In genomic region chr1:93125256-93125655, GRCm38 (mm10) we compare ENCODE assay signal across 15 mouse cellular contexts. TPM values are rescaled to one million over a fixed set of nuclear protein-coding genes. Genes with fewer than 3 reads are reported as not detected.
A peak's percentile ranks its signal among the peaks of the same experiment; 100 is the strongest.
DNase-seq lines count a peak whose midpoint lies in the region; ATAC-seq and TF ChIP-seq lines count a peak whose summit lies in the region.
"Had no signal": no experiment of that assay in that cellular context is flagged by ENCODE, and none has a peak within 500 bp of the region (broad histone marks: within the 10 kb centered on the region; RNA-seq: fewer than 3 reads in every experiment).

No protein-coding gene starts in this region.

- H3K27me3 ChIP-seq in hindbrain, postnatal 0 days (ENCODE audit: insufficient read depth, low read length), result no peaks in the 10 kb centered on the region
- no peaks in the 10 kb centered on the region for H3K27me3 ChIP-seq in hindbrain, embryonic 11.5 days (ENCODE audit: control insufficient read depth, insufficient read depth, low read length)
- no peaks in the 10 kb centered on the region for H3K27me3 ChIP-seq in lung, embryonic 14.5 days (ENCODE audit: insufficient read depth, low read length)
- H3K27me3 ChIP-seq in hindbrain, embryonic 16.5 days (replicated peaks; ENCODE audit: control insufficient read depth, insufficient read depth, low read length), result no peaks in the 10 kb centered on the region
- H3K27me3 ChIP-seq: liver, embryonic 15.5 days had no signal

- H3K79me2 ChIP-seq in macrophage (ENCODE audit: inconsistent target), result no peaks in the 10 kb centered on the region

- no peak overlapping the region for H3K27ac ChIP-seq in hindbrain, postnatal 0 days
- H3K27ac ChIP-seq in hindbrain, embryonic 11.5 days (ENCODE audit: low read depth, low read length), result no peak overlapping the region
- no peak overlapping the region for H3K27ac ChIP-seq in lung, embryonic 14.5 days (ENCODE audit: low read depth)
- H3K27ac ChIP-seq in macrophage, result 0 out of 2 replicates have a peak overlapping the region, but pooled peaks have one; percentile 2
- no peak overlapping the region for H3K27ac ChIP-seq in hindbrain, embryonic 16.5 days (ENCODE audit: low read depth, low read length)
- H3K27ac ChIP-seq: liver, embryonic 15.5 days had no signal

- no peaks in the 10 kb centered on the region for H3K36me3 ChIP-seq in hindbrain, postnatal 0 days (ENCODE audit: insufficient read depth, low read length)
- no peaks in the 10 kb centered on the region for H3K36me3 ChIP-seq in hindbrain, embryonic 11.5 days (ENCODE audit: control insufficient read depth, insufficient read depth, low read length)
- no peaks in the 10 kb centered on the region for H3K36me3 ChIP-seq in lung, embryonic 14.5 days (ENCODE audit: insufficient read depth)
- no peaks in the 10 kb centered on the region for H3K36me3 ChIP-seq in macrophage (ENCODE audit: inconsistent target)
- no peaks in the 10 kb centered on the region for H3K36me3 ChIP-seq in hindbrain, embryonic 16.5 days (ENCODE audit: control insufficient read depth, insufficient read depth, low read length)
- H3K36me3 ChIP-seq: liver, embryonic 15.5 days had no signal

- no peaks in the 10 kb centered on the region for H3K4me1 ChIP-seq in hindbrain, postnatal 0 days (ENCODE audit: insufficient read depth, low read length)
- H3K4me1 ChIP-seq in hindbrain, embryonic 11.5 days (replicated peaks; ENCODE audit: control insufficient read depth, insufficient read depth, low read length), result no peaks in the 10 kb centered on the region; the same call in 1 of the 2 replicates
- no peaks in the 10 kb centered on the region for H3K4me1 ChIP-seq in lung, embryonic 14.5 days (ENCODE audit: insufficient read depth)
- no peaks in the 10 kb centered on the region for H3K4me1 ChIP-seq in lung, adult 2 months (ENCODE audit: control insufficient read depth, insufficient read depth, low read length)
- no peaks in the 10 kb centered on the region for H3K4me1 ChIP-seq in hindbrain, embryonic 16.5 days (ENCODE audit: control insufficient read depth, insufficient read depth, low read depth, low read length)

- TF ChIP-seq POLR2A in lung, adult 2 months (IDR thresholded peaks at IDR 0.05; ENCODE audit: borderline replicate concordance, extremely low read depth, low read depth, low read length), result no peak

- TF ChIP-seq CTCF in hindbrain, postnatal 0 days (IDR thresholded peaks at IDR 0.05; ENCODE audit: low read depth), result peak; percentile 31
- peak; percentile 46 for TF ChIP-seq CTCF in lung, embryonic 14.5 days (IDR thresholded peaks at IDR 0.05; ENCODE audit: low read depth)
- TF ChIP-seq CTCF in lung, adult 2 months (IDR thresholded peaks at IDR 0.05; ENCODE audit: insufficient read depth, low read length), result no peak

- no peak overlapping the region for H3K9ac ChIP-seq in hindbrain, postnatal 0 days (replicated peaks; ENCODE audit: low read length)
- H3K9ac ChIP-seq in hindbrain, embryonic 11.5 days (ENCODE audit: low read depth, low read length), result no peak overlapping the region
- H3K9ac ChIP-seq in lung, embryonic 14.5 days, result no peak overlapping the region
- H3K9ac ChIP-seq in hindbrain, embryonic 16.5 days (ENCODE audit: low read depth, low read length), result no peak overlapping the region
- H3K9ac ChIP-seq: liver, embryonic 15.5 days had no signal

- no peak overlapping the region for H3K4me2 ChIP-seq in hindbrain, postnatal 0 days (ENCODE audit: low read depth, low read length)
- H3K4me2 ChIP-seq in hindbrain, embryonic 11.5 days (replicated peaks; ENCODE audit: low read depth, low read length), result no peak overlapping the region
- H3K4me2 ChIP-seq in lung, embryonic 14.5 days, result no peak overlapping the region
- H3K4me2 ChIP-seq in hindbrain, embryonic 16.5 days (ENCODE audit: low read length), result no peak overlapping the region
- H3K4me2 ChIP-seq: liver, embryonic 15.5 days had no signal

- no peak overlapping the region for H3K4me3 ChIP-seq in hindbrain, postnatal 0 days (ENCODE audit: low read length)
- no peak overlapping the region for H3K4me3 ChIP-seq in hindbrain, embryonic 11.5 days (ENCODE audit: low read depth, low read length)
- no peak overlapping the region for H3K4me3 ChIP-seq in lung, embryonic 14.5 days (ENCODE audit: low read depth, low read length)
- no peak overlapping the region for H3K4me3 ChIP-seq in lung, adult 2 months (replicated peaks; ENCODE audit: extremely low read depth, low read depth, low read length)
- no peak overlapping the region for H3K4me3 ChIP-seq in macrophage (ENCODE audit: inconsistent target)
- no peak overlapping the region for H3K4me3 ChIP-seq in hindbrain, embryonic 16.5 days (ENCODE audit: low read length)
- H3K4me3 ChIP-seq: liver, embryonic 15.5 days had no signal

- DNase-seq in hindbrain, postnatal 0 days (ENCODE audit: low spot score), result peak; percentile 16
- DNase-seq in hindbrain, embryonic 11.5 days (ENCODE audit: low spot score), result no peak
- peak; percentile 75 for DNase-seq in lung, embryonic 14.5 days
- DNase-seq in lung, adult 2 months, result no peak
- DNase-seq in adipocyte (ENCODE audit: low spot score), result peak; percentile 59
- DNase-seq in B cell, adult 2 months, result no peak
- DNase-seq: cerebellum, postnatal 14 days; retina, postnatal 1 day had no signal

- H3K9me3 ChIP-seq in hindbrain, postnatal 0 days (ENCODE audit: low read length), result no peaks in the 10 kb centered on the region
- H3K9me3 ChIP-seq in hindbrain, embryonic 11.5 days (ENCODE audit: control insufficient read depth, low read length), result no peaks in the 10 kb centered on the region
- no peaks in the 10 kb centered on the region for H3K9me3 ChIP-seq in lung, embryonic 14.5 days (ENCODE audit: low read depth, low read length)
- no peaks in the 10 kb centered on the region for H3K9me3 ChIP-seq in hindbrain, embryonic 16.5 days (ENCODE audit: control insufficient read depth, low read length)
- H3K9me3 ChIP-seq: liver, embryonic 15.5 days had no signal

- 51% methylated on average over 5 of the region's 5 CpGs for WGBS in hindbrain, postnatal 0 days
- 78% methylated on average over 5 of the region's 5 CpGs for WGBS in hindbrain, embryonic 11.5 days
- 42% methylated on average over 5 of the region's 5 CpGs for WGBS in lung, embryonic 14.5 days
- 25% methylated on average over 5 of the region's 5 CpGs for WGBS in lung, adult 2 months
- 6% methylated on average over 5 of the region's 5 CpGs for WGBS in macrophage (ENCODE audit: missing documents)
- 67% methylated on average over 5 of the region's 5 CpGs for whole genome bisulfite sequencing in hindbrain, embryonic 16.5 days

- ATAC-seq in hindbrain, postnatal 0 days, result no peak
- ATAC-seq in hindbrain, embryonic 11.5 days (ENCODE audit: low FRiP score), result no peak
- ATAC-seq in lung, embryonic 14.5 days (ENCODE audit: insufficient read depth), result peak; percentile 22; the same call in 1 of the 2 replicates
- ATAC-seq in hindbrain, embryonic 16.5 days, result no peak
- ATAC-seq: inflammation-experienced regulatory T-cells, adult 6 months had no signal

RNA-seq across cellular contexts. Expression of gene Agxt, which starts 9.8 kb away (rescaled TPM):
- not detected in 2 replicates for total RNA-seq in hindbrain, postnatal 0 days (2014; rRNA removed)
- polyA plus RNA-seq in hindbrain, postnatal 0 days (2015; fragmentation: Nextera tagmentation; extraction: Ambion mirVana), result not detected in 2 replicates
- not detected in 2 replicates for polyA plus RNA-seq in hindbrain, embryonic 11.5 days (2014; fragmentation: Nextera tagmentation; extraction: Ambion mirVana)
- 0.27 TPM in 1 of 2 replicates, not detected in the other for polyA plus RNA-seq in lung, embryonic 14.5 days (2014; fragmentation: Nextera tagmentation; extraction: Ambion mirVana)
- not detected in 2 replicates for polyA plus RNA-seq in lung, adult 2 months (2012; rRNA removed)
- not detected for total RNA-seq in macrophage (2018; cell fraction: chromatin; rRNA removed)
- total RNA-seq in macrophage (2018; cell fraction: cytosol; rRNA removed), result not detected
- not detected for total RNA-seq in macrophage (2018; cell fraction: nucleus; rRNA removed)
- polyA plus RNA-seq in macrophage (2018), result not detected in 3 replicates
- not detected in 2 replicates for polyA plus RNA-seq in hindbrain, embryonic 16.5 days (2015; fragmentation: Nextera tagmentation; extraction: Ambion mirVana)
- total RNA-seq: layer of hippocampus, postnatal 10 days had no signal
- polyA plus RNA-seq: heart, embryonic 14.5 days; inflammation-experienced regulatory T-cells, adult 6 months; urinary bladder, adult 2 months had no signal

RNA-seq across cellular contexts. Expression of gene Kif1a, which starts 23.5 kb away (rescaled TPM):
- 600 and 696 TPM in 2 replicates for total RNA-seq in hindbrain, postnatal 0 days (2014; rRNA removed)
- 651 and 675 TPM in 2 replicates for polyA plus RNA-seq in hindbrain, postnatal 0 days (2015; fragmentation: Nextera tagmentation; extraction: Ambion mirVana)
- 72.0 and 82.8 TPM in 2 replicates for polyA plus RNA-seq in hindbrain, embryonic 11.5 days (2014; fragmentation: Nextera tagmentation; extraction: Ambion mirVana)
- 8.6 and 11.2 TPM in 2 replicates for polyA plus RNA-seq in lung, embryonic 14.5 days (2014; fragmentation: Nextera tagmentation; extraction: Ambion mirVana)
- 2.0 and 2.7 TPM in 2 replicates for polyA plus RNA-seq in lung, adult 2 months (2012; rRNA removed)
- total RNA-seq in macrophage (2018; cell fraction: chromatin; rRNA removed), result 1 to 10 TPM in 25 of 26 experiments, under 1 TPM in 1; 1.00 to 7.3 (median 2.5) TPM
- total RNA-seq in macrophage (2018; cell fraction: cytosol; rRNA removed), result under 1 TPM; 0.26 to 0.88 (median 0.47) TPM
- total RNA-seq in macrophage (2018; cell fraction: nucleus; rRNA removed), result 1 to 10 TPM in 12 of 26 experiments, under 1 TPM in 14; 0.34 to 4.8 (median 0.98) TPM
- polyA plus RNA-seq in macrophage (2018), result 0.25 to 2.8 TPM (median 0.27 TPM) in 3 replicates
- polyA plus RNA-seq in hindbrain, embryonic 16.5 days (2015; fragmentation: Nextera tagmentation; extraction: Ambion mirVana), result 497 and 573 TPM in 2 replicates
- polyA plus RNA-seq: inflammation-experienced regulatory T-cells, adult 6 months had no signal

RNA-seq across cellular contexts. Expression of gene 2310007B03Rik, which starts 35.5 kb away (rescaled TPM):
- total RNA-seq in hindbrain, postnatal 0 days (2014; rRNA removed), result 0.05 and 0.83 TPM in 2 replicates
- 0.11 and 0.16 TPM in 2 replicates for polyA plus RNA-seq in hindbrain, postnatal 0 days (2015; fragmentation: Nextera tagmentation; extraction: Ambion mirVana)
- polyA plus RNA-seq in hindbrain, embryonic 11.5 days (2014; fragmentation: Nextera tagmentation; extraction: Ambion mirVana), result 0.49 and 0.77 TPM in 2 replicates
- polyA plus RNA-seq in lung, embryonic 14.5 days (2014; fragmentation: Nextera tagmentation; extraction: Ambion mirVana), result 9.5 TPM in 2 replicates
- 72.6 and 75.8 TPM in 2 replicates for polyA plus RNA-seq in lung, adult 2 months (2012; rRNA removed)
- total RNA-seq in macrophage (2018; cell fraction: chromatin; rRNA removed), result not detected
- not detected for total RNA-seq in macrophage (2018; cell fraction: cytosol; rRNA removed)
- total RNA-seq in macrophage (2018; cell fraction: nucleus; rRNA removed), result not detected
- not detected in 3 replicates for polyA plus RNA-seq in macrophage (2018)
- 0.40 and 0.54 TPM in 2 replicates for polyA plus RNA-seq in hindbrain, embryonic 16.5 days (2015; fragmentation: Nextera tagmentation; extraction: Ambion mirVana)
- total RNA-seq: layer of hippocampus, postnatal 10 days had no signal
- polyA plus RNA-seq: inflammation-experienced regulatory T-cells, adult 6 months had no signal

RNA-seq across cellular contexts. Expression of gene Crocc2, which starts 43.3 kb away (rescaled TPM):
- total RNA-seq in hindbrain, postnatal 0 days (2014; rRNA removed), result 1.1 and 1.3 TPM in 2 replicates
- 0.48 and 0.63 TPM in 2 replicates for polyA plus RNA-seq in hindbrain, postnatal 0 days (2015; fragmentation: Nextera tagmentation; extraction: Ambion mirVana)
- 0.09 and 0.18 TPM in 2 replicates for polyA plus RNA-seq in hindbrain, embryonic 11.5 days (2014; fragmentation: Nextera tagmentation; extraction: Ambion mirVana)
- polyA plus RNA-seq in lung, embryonic 14.5 days (2014; fragmentation: Nextera tagmentation; extraction: Ambion mirVana), result 2.8 and 3.7 TPM in 2 replicates
- polyA plus RNA-seq in lung, adult 2 months (2012; rRNA removed), result 2.2 and 2.8 TPM in 2 replicates
- not detected for total RNA-seq in macrophage (2018; cell fraction: chromatin; rRNA removed)
- not detected for total RNA-seq in macrophage (2018; cell fraction: cytosol; rRNA removed)
- total RNA-seq in macrophage (2018; cell fraction: nucleus; rRNA removed), result not detected
- not detected in 3 replicates for polyA plus RNA-seq in macrophage (2018)
- polyA plus RNA-seq in hindbrain, embryonic 16.5 days (2015; fragmentation: Nextera tagmentation; extraction: Ambion mirVana), result 0.43 and 0.51 TPM in 2 replicates
- polyA plus RNA-seq: inflammation-experienced regulatory T-cells, adult 6 months; liver, embryonic 15.5 days had no signal

Comparison
In these comparisons a context has a peak if more than half of its experiments do, and no peak if none do; other contexts are left out.
1. DNase-seq: peak in hindbrain, postnatal 0 days (single experiment), lung, embryonic 14.5 days (single experiment) and adipocyte (single experiment); none in hindbrain, embryonic 11.5 days (single experiment), lung, adult 2 months (single experiment) and B cell, adult 2 months (0 of 2).